Mouse (Mus musculus) urinary bladder, postnatal 14 days (tissue): ENCODE results near the gene Hpn.
A peak's percentile ranks its signal among the peaks of the same experiment; 100 is the strongest.

ENCODE experiments used
- DNase-seq: peaks from one replicate; pipeline ENCODE4 v3.0.0; 2021; ENCODE audit warnings: low spot score

Gene Hpn

GRCm38 (mm10) chr7:31115182-31115581 is at the start of gene Hpn:
Gene Hpn (minus strand): TSS chr7:31115290.
- peak; percentile 47 for DNase-seq

GRCm38 (mm10) chr7:31164748-31165147 is 49.7 kb upstream of the Hpn start:
- DNase-seq = no peak

GRCm38 (mm10) chr7:31163666-31164577 is 48.8 kb upstream of the Hpn start:
- DNase-seq = no peak

GRCm38 (mm10) chr7:31162324-31162723 is 47.2 kb upstream of the Hpn start:
- no peak for DNase-seq

GRCm38 (mm10) chr7:31161831-31162230 is 46.7 kb upstream of the Hpn start:
- no peak for DNase-seq

- DNase-seq = no peak
These were observed 46.2 kb upstream of the Hpn start for GRCm38 (mm10) chr7:31161246-31161645.

- no peak for DNase-seq
These were observed 45.7 kb upstream of the Hpn start for GRCm38 (mm10) chr7:31160763-31161162.

- DNase-seq = no peak
These were observed 41.2 kb upstream of the Hpn start for GRCm38 (mm10) chr7:31156034-31156928.

- DNase-seq = no peak
These were observed 40.4 kb upstream of the Hpn start, which contains the start of gene Gramd1a for GRCm38 (mm10) chr7:31155296-31156033. Gene Gramd1a (minus strand): TSS chr7:31155896.

- no peak for DNase-seq
These were observed 38.6 kb upstream of the Hpn start for GRCm38 (mm10) chr7:31153536-31154320.

- DNase-seq = peak; percentile 60
These were observed 36.5 kb upstream of the Hpn start for GRCm38 (mm10) chr7:31151301-31152241.

- DNase-seq = peak; percentile 87
These were observed 35.6 kb upstream of the Hpn start for GRCm38 (mm10) chr7:31150566-31151300.

- no peak for DNase-seq
These were observed 34.9 kb upstream of the Hpn start for GRCm38 (mm10) chr7:31149751-31150565.

- DNase-seq = no peak
These were observed 34.2 kb upstream of the Hpn start for GRCm38 (mm10) chr7:31149271-31149670.

GRCm38 (mm10) chr7:31148756-31149155 is 33.7 kb upstream of the Hpn start:
- peak; percentile 61 for DNase-seq

GRCm38 (mm10) chr7:31148086-31148485 is 33.0 kb upstream of the Hpn start:
- DNase-seq = no peak

- DNase-seq = peak; percentile 57
These were observed 30.6 kb upstream of the Hpn start for GRCm38 (mm10) chr7:31145596-31146160.

GRCm38 (mm10) chr7:31144886-31145285 is 29.8 kb upstream of the Hpn start:
- DNase-seq = no peak
